Mouse (Mus musculus) liver, adult 2 months (tissue): ENCODE results near the gene Gtf2h5. TPM values are rescaled to one million over a fixed set of nuclear protein-coding genes. Genes with fewer than 3 reads are reported as not detected.
A peak's percentile ranks its signal among the peaks of the same experiment; 100 is the strongest.

Source experiments
- DNase-seq: peaks from one replicate; pipeline ENCODE4 v3.0.0-alpha.2; 2011; ENCODE audit warnings: low read depth, low spot score; ENCODE audit errors: extremely low read depth
- H3K27ac ChIP-seq: fragments of 200-500 bp; replicated peaks from 2 replicates; pipeline ENCODE4 v1.5.1; 2012; ENCODE audit warnings: low read depth, mild to moderate bottlenecking, control low read depth, inconsistent platforms, low read length; ENCODE audit not compliant: insufficient read depth
- H3K27me3 ChIP-seq: fragments of 200-500 bp; 2 replicates; pipeline ENCODE4 v1.6.1; 2012; ENCODE audit warnings: mild to moderate bottlenecking, moderate library complexity, low read length, inconsistent platforms; ENCODE audit not compliant: control insufficient read depth, insufficient read depth
- H3K36me3 ChIP-seq: fragments of 200-500 bp; 2 replicates; pipeline ENCODE4 v1.6.1; 2012; ENCODE audit warnings: low read length, inconsistent platforms; ENCODE audit not compliant: control insufficient read depth, insufficient read depth
- H3K4me1 ChIP-seq: fragments of 200-500 bp; 2 replicates; pipeline ENCODE4 v1.6.1; 2011; ENCODE audit warnings: low read length; ENCODE audit not compliant: control insufficient read depth, insufficient read depth
- H3K4me3 ChIP-seq: fragments of 200-500 bp; 2 replicates; pipeline ENCODE4 v1.5.1; 2011; ENCODE audit warnings: low read depth, mild to moderate bottlenecking, control low read depth, low read length, moderate library complexity; ENCODE audit not compliant: insufficient read depth
- H3K79me2 ChIP-seq: fragments of 200-500 bp; 2 replicates; pipeline ENCODE4 v1.6.1; 2012; ENCODE audit warnings: inconsistent platforms, mild to moderate bottlenecking, low read length, moderate library complexity; ENCODE audit not compliant: control insufficient read depth, insufficient read depth
- H3K9ac ChIP-seq: fragments of 200-500 bp; 2 replicates; pipeline ENCODE4 v1.6.1; 2012; ENCODE audit warnings: low read depth, mild to moderate bottlenecking, control low read depth, inconsistent platforms, low read length
- CTCF ChIP-seq: fragments of 200-500 bp; IDR thresholded peaks from 2 replicates; pipeline ENCODE4 v1.5.1; 2011; ENCODE audit warnings: low read depth, low read length, control low read depth
- POLR2A ChIP-seq: fragments of 200-500 bp; IDR thresholded peaks from 2 replicates; pipeline ENCODE4 v1.6.1; 2011; ENCODE audit warnings: low read length, control low read depth; ENCODE audit not compliant: insufficient read depth; ENCODE audit errors: extremely low read depth
- WGBS: fragments of 180-500 bp; shearing (Covaris S2); methylation state at CpG from one replicate; pipeline ENCODE4 v1.1.7; 2018; 5-methylcytosine and 5-hydroxymethylcytosine counted together
- polyA plus RNA-seq: library from polyadenylated mRNA; depleted of rRNA; stranded (reverse); fragments of >200 nt; gene quantifications from 2 replicates; pipeline ENCODE4 v1.2.3, GENCODE M21; 2012
- total RNA-seq: library from RNA; depleted of rRNA; stranded (reverse); fragments of >200 nt; gene quantifications from 2 replicates; pipeline ENCODE4 v1.2.3, GENCODE M21; 2014

Gtf2h5 gene
- total and polyA plus RNA-seq, 2 experiments: 13.2 to 18.3 TPM

GRCm38 (mm10) chr17:6069866-6070265, 9.7 kb upstream of the Gtf2h5 start:
- Histone ChIP-seq H3K36me3 (peaks cover 22% of the 10 kb centered on the region), H3K27me3 (no peaks in the 10 kb centered on the region), H3K79me2 (no peaks in the 10 kb centered on the region), H3K9ac (no peak overlapping the region), H3K4me1 (no peaks in the 10 kb centered on the region), H3K27ac (no peak overlapping the region), H3K4me3 (no peak overlapping the region)
- WGBS: 92% methylated on average over 6 of the region's 6 CpGs
- TF ChIP-seq POLR2A: no peak
- no peak for DNase-seq

GRCm38 (mm10) chr17:6073405-6073804, 6.2 kb upstream of the Gtf2h5 start:
- Histone ChIP-seq H3K27me3 (no peaks in the 10 kb centered on the region), H3K4me3 (no peak overlapping the region), H3K4me1 (no peaks in the 10 kb centered on the region), H3K27ac (no peak overlapping the region), H3K79me2 (no peaks in the 10 kb centered on the region), H3K9ac (no peak overlapping the region), H3K36me3 (peaks cover 18% of the 10 kb centered on the region)
- 90% methylated on average over 7 of the region's 7 CpGs for WGBS
- no peak for DNase-seq
- TF ChIP-seq POLR2A (no peak), CTCF (no peak)

- Histone ChIP-seq H3K4me3 (no peak overlapping the region), H3K4me1 (peaks cover 4% of the 10 kb centered on the region), H3K27me3 (no peaks in the 10 kb centered on the region), H3K9ac (no peak overlapping the region), H3K36me3 (peaks cover 13% of the 10 kb centered on the region), H3K79me2 (no peaks in the 10 kb centered on the region), H3K27ac (no peak overlapping the region)
- no peak for TF ChIP-seq POLR2A
- no peak for TF ChIP-seq CTCF
- DNase-seq: no peak
- WGBS: 80% methylated on average over 5 of the region's 5 CpGs
Observed at GRCm38 (mm10) chr17:6083323-6083890, 3.8 kb downstream of the Gtf2h5 start.

- Histone ChIP-seq H3K79me2 (no peaks in the 10 kb centered on the region), H3K9ac (no peak overlapping the region), H3K4me1 (no peaks in the 10 kb centered on the region), H3K36me3 (0 out of 2 replicates have a peak, but pooled peaks cover 3% of the 10 kb centered on the region), H3K27ac (no peak overlapping the region), H3K27me3 (no peaks in the 10 kb centered on the region), H3K4me3 (no peak overlapping the region)
- TF ChIP-seq CTCF (no peak), POLR2A (no peak)
- WGBS: 72% methylated on average over 6 of the region's 6 CpGs
- no peak for DNase-seq
Observed at GRCm38 (mm10) chr17:6091604-6092003, 12.0 kb downstream of the Gtf2h5 start.

- Histone ChIP-seq H3K36me3 (no peaks in the 10 kb centered on the region), H3K9ac (no peak overlapping the region), H3K4me1 (no peaks in the 10 kb centered on the region), H3K79me2 (no peaks in the 10 kb centered on the region), H3K27me3 (no peaks in the 10 kb centered on the region), H3K4me3 (no peak overlapping the region), H3K27ac (no peak overlapping the region)
- DNase-seq: no peak
- TF ChIP-seq POLR2A: no peak
- no peak for TF ChIP-seq CTCF
Observed at GRCm38 (mm10) chr17:6095579-6095978, 16.0 kb downstream of the Gtf2h5 start.

GRCm38 (mm10) chr17:6097884-6098283, 18.3 kb downstream of the Gtf2h5 start:
- no peaks in the 10 kb centered on the region for H3K4me1 ChIP-seq
- TF ChIP-seq POLR2A (no peak), CTCF (peak; percentile 95)
- no peak for DNase-seq
- no peaks in the 10 kb centered on the region for H3K27me3 ChIP-seq
- no peaks in the 10 kb centered on the region for H3K79me2 ChIP-seq
- H3K4me3 ChIP-seq: no peak overlapping the region
- H3K9ac ChIP-seq: no peak overlapping the region
- no peaks in the 10 kb centered on the region for H3K36me3 ChIP-seq
- WGBS: 46% methylated on average over 4 of the region's 4 CpGs
- H3K27ac ChIP-seq: no peak overlapping the region
